Mouse (Mus musculus): ENCODE measurements around the gene Rdh16f2.
"Not testable (repeated sequence)": the region's sequence is repeated elsewhere in the genome, so short reads cannot be mapped to it uniquely, and the experiment has no call there.

The Rdh16f2 gene

GRCm38 (mm10) chr10:127893163-127894022, 27.1 kb downstream of the Rdh16f2 start:
- peak; percentile 79 to 88 for DNase-seq

DNA sequence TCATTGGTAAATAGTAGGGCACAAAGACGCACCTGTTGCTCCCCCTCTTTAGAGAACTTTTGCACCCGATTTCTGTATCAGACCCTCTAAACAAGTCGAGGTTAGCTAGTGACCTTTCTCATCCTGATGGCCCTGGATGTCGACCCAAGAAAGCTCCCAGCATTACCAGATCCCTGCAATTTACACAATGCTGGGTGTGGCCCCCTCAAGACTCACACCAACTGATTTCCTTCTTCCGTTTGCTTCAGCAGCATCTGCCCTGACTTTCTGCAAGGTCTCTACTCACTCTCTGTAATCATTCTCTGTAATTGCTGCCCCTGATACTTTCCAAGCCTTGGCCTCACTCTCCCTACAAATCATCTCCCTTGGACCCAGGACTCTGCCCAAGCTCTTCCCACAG, 30.4 kb downstream of the Rdh16f2 start:
- DNase-seq, result no peak

GRCm38 (mm10) chr10:127897506-127897905, 31.2 kb downstream of the Rdh16f2 start:
- no peak for DNase-seq

DNA sequence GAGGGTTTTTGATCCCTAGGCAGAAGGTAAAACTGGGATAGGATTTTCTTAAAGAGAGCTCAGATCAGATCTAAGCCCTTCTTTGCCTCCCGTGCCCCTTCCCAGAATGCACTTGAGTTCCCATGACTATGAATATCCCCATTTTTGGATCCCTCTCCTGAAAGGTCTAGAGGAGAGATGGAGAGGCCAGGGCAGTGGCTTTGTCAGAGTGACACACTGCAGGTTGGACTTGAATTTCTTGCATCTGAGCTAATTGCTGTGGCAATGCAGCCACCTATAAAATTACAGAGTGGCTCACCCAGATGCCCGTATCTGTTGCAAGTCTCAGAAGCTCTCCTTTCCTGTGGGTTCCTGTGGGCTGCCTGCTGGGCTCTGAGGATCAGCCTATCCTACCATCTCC, 31.9 kb downstream of the Rdh16f2 start, which contains the start of gene Sdr9c7:
Gene Sdr9c7, plus strand, starts transcription at position 301 of the 400 bp plus-strand sequence.
- no peak for DNase-seq

DNA sequence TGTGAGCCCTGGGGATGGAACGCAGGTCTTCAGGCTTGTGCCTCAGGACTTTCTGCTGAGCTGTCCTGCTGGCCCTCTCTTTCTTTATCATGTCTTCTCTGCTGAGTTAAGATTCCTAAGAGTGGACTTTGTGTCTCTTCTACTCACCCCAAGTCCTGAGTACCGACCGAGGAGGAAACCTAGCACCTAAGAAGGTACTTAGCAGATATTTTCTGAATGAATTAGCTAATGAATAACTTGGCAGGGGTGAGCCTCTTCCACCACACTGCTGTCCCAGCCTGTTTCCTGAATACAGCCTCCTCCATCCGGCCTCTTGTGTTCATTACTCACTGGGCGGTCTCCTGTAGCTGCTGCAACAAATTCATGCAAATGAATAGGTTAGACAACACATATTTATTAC, 33.5 kb downstream of the Rdh16f2 start:
- peak; percentile 40 to 75 for DNase-seq

DNA sequence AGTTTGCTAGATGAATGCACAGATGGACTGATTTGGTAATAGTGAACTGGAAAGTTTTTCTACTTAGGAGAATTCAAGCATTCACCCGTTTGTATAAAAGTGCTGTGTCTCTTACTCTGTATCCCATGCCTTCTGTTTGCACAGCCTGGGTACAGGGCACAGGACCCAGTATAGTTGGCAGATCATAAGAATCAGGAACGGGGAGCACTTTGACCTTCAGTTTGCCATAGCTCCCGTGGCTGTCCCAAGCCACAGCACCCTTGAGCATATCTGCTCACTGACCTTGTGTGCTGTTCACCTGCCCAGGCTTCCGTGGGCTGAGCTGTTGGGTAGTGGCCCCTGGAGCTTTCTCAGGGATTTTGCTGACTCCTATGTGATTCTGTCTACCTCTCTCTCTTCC, 35.5 kb downstream of the Rdh16f2 start:
- DNase-seq, result no peak

DNA sequence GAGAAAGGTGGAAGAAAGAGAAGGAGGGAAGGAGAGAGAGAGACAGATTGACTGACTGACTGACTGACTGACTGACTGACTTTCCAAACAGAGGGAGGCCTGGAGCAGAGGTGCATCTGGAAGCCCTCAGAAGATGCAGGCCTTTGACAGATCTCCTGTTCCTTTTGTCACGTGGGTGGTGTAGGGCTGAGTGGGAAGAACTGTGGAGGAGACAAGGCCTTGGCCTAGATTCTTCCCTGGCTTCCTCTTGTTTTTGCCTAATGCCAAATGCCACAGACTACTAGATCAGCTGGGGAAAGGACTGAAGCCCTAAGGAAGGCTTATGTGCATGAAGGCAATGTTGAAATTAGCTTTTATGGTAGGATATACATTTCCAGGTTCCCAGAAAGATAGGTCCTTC, 36.8 kb downstream of the Rdh16f2 start:
- no peak for DNase-seq

GRCm38 (mm10) chr10:127904718-127905446, 38.6 kb downstream of the Rdh16f2 start:
- peak; percentile 45 to 53 for DNase-seq

- DNase-seq, result no peak
Measured at GRCm38 (mm10) chr10:127906138-127906537, 39.9 kb downstream of the Rdh16f2 start.

- no peak for DNase-seq
Measured at GRCm38 (mm10) chr10:127907386-127907951, 41.2 kb downstream of the Rdh16f2 start.

GRCm38 (mm10) chr10:127915578-127915977, 49.3 kb downstream of the Rdh16f2 start:
- no peak for DNase-seq

GRCm38 (mm10) chr10:127917183-127917582, 50.9 kb downstream of the Rdh16f2 start:
- DNase-seq, result not testable (repeated sequence)

GRCm38 (mm10) chr10:127917651-127918050, 51.4 kb downstream of the Rdh16f2 start:
- no peak for DNase-seq

GRCm38 (mm10) chr10:127922241-127922640, 56.0 kb downstream of the Rdh16f2 start:
- no peak for DNase-seq

DNA sequence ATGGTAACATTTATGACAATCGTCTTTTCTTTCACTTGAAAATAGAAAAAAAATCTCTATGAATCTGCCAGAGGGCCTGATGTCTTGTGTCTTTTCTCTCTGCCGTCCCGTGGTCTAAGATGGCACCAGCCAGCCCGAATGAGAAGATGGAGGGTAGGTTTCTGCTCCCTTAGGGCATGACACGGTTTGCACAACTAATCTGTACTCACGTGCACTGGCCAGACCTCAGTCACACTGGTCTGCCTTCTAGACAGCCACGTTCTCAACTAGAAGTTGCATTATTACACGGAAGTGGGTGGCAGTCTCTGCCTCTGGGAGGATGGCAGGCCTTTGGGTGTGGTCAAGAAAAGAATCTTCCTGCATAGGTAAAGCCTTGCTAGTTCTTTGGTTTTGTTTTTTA, 56.8 kb downstream of the Rdh16f2 start:
- no peak for DNase-seq

DNA sequence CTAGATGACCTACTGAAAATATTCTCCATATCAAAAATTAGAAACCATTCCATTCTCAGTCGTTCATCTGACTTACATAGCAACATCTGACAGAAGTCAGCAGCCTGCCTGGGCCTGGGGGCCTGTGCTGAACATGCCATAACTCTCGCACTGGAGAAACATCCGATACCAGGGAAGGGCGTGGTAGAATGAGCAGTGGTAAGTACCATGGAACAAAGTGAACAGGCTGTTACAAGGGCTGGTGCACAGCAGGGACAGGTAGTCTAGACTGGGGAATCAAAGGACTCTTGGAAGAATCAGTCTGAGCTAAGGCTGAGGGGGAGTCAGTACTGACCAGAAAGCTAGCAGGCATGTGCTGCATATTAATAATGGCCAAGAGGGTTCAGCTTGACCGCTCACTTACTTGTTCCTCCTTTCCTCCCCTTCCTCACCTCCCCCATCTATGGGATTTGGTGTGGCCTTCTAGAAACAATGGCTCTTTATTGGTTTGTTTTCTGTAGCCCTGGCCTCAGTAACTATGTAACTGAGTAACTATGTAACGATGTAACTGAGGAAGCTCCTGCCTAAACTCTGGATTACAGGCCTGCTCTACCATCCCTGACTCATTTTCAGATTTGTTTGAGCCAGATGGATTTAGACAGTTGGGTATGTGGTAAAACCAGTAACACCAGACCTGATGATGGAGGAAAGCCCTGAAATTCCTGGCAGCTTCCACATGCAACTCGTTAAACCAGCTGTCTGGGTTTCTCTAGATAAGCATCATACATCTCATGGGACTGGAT, 58.5 kb downstream of the Rdh16f2 start:
- DNase-seq, result no peak

Data from kidney, postnatal 36 days (tissue).